Mouse (Mus musculus) kidney, postnatal 0 days (tissue): ENCODE measurements around the gene Kcnk13. TPM values are rescaled to one million over a fixed set of nuclear protein-coding genes. Genes with fewer than 3 reads are reported as not detected.

Source experiments
- ATAC-seq: fragments of 200-750 bp; cut with Nextera tagmentation; replicated peaks from 2 replicates; pipeline ENCODE4 v1.8.0; 2017; ENCODE audit warnings: low read depth, moderate number of reproducible peaks, moderate TSS enrichment, moderate library complexity; ENCODE audit not compliant: low FRiP score
- DNase-seq: peaks from one replicate; pipeline ENCODE4 v3.0.0-alpha.2; 2016; ENCODE audit warnings: low spot score
- H3K27ac ChIP-seq: fragments of 300-500 bp; sonication (generic); 2 replicates; pipeline ENCODE4 v1.5.1; 2014; ENCODE audit warnings: mild to moderate bottlenecking
- H3K27me3 ChIP-seq: fragments of 300-500 bp; sonication (generic); 2 replicates; pipeline ENCODE4 v1.6.1; 2014; ENCODE audit warnings: low read length, mixed read lengths; ENCODE audit not compliant: insufficient read depth
- H3K36me3 ChIP-seq: fragments of 300-500 bp; sonication (generic); 2 replicates; pipeline ENCODE4 v1.6.1; 2014; ENCODE audit warnings: low read length, mixed read lengths; ENCODE audit not compliant: insufficient read depth
- H3K4me1 ChIP-seq: fragments of 300-500 bp; sonication (generic); replicated peaks from 2 replicates; pipeline ENCODE4 v1.6.1; 2014; ENCODE audit warnings: antibody characterized with exemption, low read length, mixed read lengths; ENCODE audit not compliant: insufficient read depth
- H3K4me2 ChIP-seq: fragments of 300-500 bp; sonication (generic); 2 replicates; pipeline ENCODE4 v1.6.1; 2014; ENCODE audit warnings: mild to moderate bottlenecking, low read length, moderate library complexity, mixed read lengths
- H3K4me3 ChIP-seq: fragments of 300-500 bp; sonication (generic); replicated peaks from 2 replicates; pipeline ENCODE4 v1.5.1; 2014; ENCODE audit warnings: low read depth, low read length
- H3K9ac ChIP-seq: fragments of 300-500 bp; sonication (generic); 2 replicates; pipeline ENCODE4 v1.6.1; 2014; ENCODE audit warnings: low read depth, low read length
- H3K9me3 ChIP-seq: fragments of 300-500 bp; sonication (generic); replicated peaks from 2 replicates; pipeline ENCODE4 v1.6.1; 2016; ENCODE audit warnings: low read length, inconsistent platforms, mixed read lengths
- CTCF ChIP-seq: IDR thresholded peaks from 2 replicates; pipeline ENCODE4 v1.5.1; 2016; ENCODE audit warnings: antibody characterized with exemption, low read depth, mild to moderate bottlenecking, moderate library complexity
- WGBS: fragments of 180-500 bp; shearing (Covaris S2); extraction: QIAGEN DNeasy Blood & Tissue Kit; methylation state at CpG from one replicate; pipeline ENCODE4 v1.1.7; 2014; 5-methylcytosine and 5-hydroxymethylcytosine counted together
- polyA plus RNA-seq: library from polyadenylated mRNA; unstranded; fragments of >200 nt; fragmentation: Nextera tagmentation; extraction: Ambion mirVana; gene quantifications from 2 replicates; pipeline ENCODE4 v1.2.1, GENCODE M21; 2015

Kcnk13 gene
- polyA plus RNA-seq, 1 experiment from 2014 or later: 0.16 TPM

- WGBS: 22% methylated on average over 10 of the region's 10 CpGs
- Histone ChIP-seq H3K27me3 (peaks cover 24% of the 10 kb centered on the region), H3K4me3 (no peak overlapping the region), H3K27ac (no peak overlapping the region), H3K9me3 (no peaks in the 10 kb centered on the region), H3K4me2 (no peak overlapping the region), H3K9ac (no peak overlapping the region), H3K4me1 (peaks cover 7% of the 10 kb centered on the region; the same call in 1 of the 2 replicates), H3K36me3 (no peaks in the 10 kb centered on the region)
- no peak for ATAC-seq
- DNase-seq: no peak
- no peak for TF ChIP-seq CTCF
Measured at GRCm38 (mm10) chr12:99959930-99960329, 4.4 kb upstream of the Kcnk13 start.

- Histone ChIP-seq H3K4me3 (no peak overlapping the region), H3K9me3 (no peaks in the 10 kb centered on the region), H3K36me3 (no peaks in the 10 kb centered on the region), H3K27me3 (peaks cover 32% of the 10 kb centered on the region), H3K4me1 (peaks cover 15% of the 10 kb centered on the region), H3K9ac (no peak overlapping the region), H3K4me2 (no peak overlapping the region), H3K27ac (no peak overlapping the region)
- 93% methylated on average over 7 of the region's 7 CpGs for WGBS
- no peak for TF ChIP-seq CTCF
- ATAC-seq: no peak
- no peak for DNase-seq
Measured at GRCm38 (mm10) chr12:99960675-99961074, 3.6 kb upstream of the Kcnk13 start.

- H3K27me3 ChIP-seq: peaks cover 61% of the 10 kb centered on the region
- TF ChIP-seq CTCF: no peak
- WGBS: under 1% methylated on average over 77 of the region's 77 CpGs
- peak overlapping the region; percentile 35 for H3K9ac ChIP-seq
- H3K9me3 ChIP-seq: no peaks in the 10 kb centered on the region
- DNase-seq (peak; percentile 29), ATAC-seq (no peak; the same call in 1 of the 2 replicates)
- no peak overlapping the region for H3K27ac ChIP-seq
- H3K4me3 ChIP-seq: peak overlapping the region; percentile 50
- no peaks in the 10 kb centered on the region for H3K36me3 ChIP-seq
- peak overlapping the region; percentile 89 for H3K4me2 ChIP-seq
- H3K4me1 ChIP-seq: peaks cover 23% of the 10 kb centered on the region
Measured at GRCm38 (mm10) chr12:99965203-99966115, 1.2 kb downstream of the Kcnk13 start.

- Histone ChIP-seq H3K36me3 (no peaks in the 10 kb centered on the region), H3K9ac (peak overlapping the region; percentile 35; the same call in 1 of the 2 replicates), H3K27ac (no peak overlapping the region), H3K4me2 (peak overlapping the region; percentile 89), H3K4me1 (peaks cover 23% of the 10 kb centered on the region), H3K4me3 (peak overlapping the region; percentile 50), H3K9me3 (no peaks in the 10 kb centered on the region), H3K27me3 (peaks cover 56% of the 10 kb centered on the region)
- no peak for TF ChIP-seq CTCF
- WGBS: 4% methylated on average over 25 of the region's 25 CpGs
- DNase-seq: no peak
- no peak; the same call in 1 of the 2 replicates for ATAC-seq
Measured at GRCm38 (mm10) chr12:99966116-99966770, 1.9 kb downstream of the Kcnk13 start.

- ATAC-seq (no peak), DNase-seq (no peak)
- Histone ChIP-seq H3K4me3 (no peak overlapping the region), H3K9me3 (no peaks in the 10 kb centered on the region), H3K27ac (no peak overlapping the region), H3K36me3 (no peaks in the 10 kb centered on the region), H3K9ac (no peak overlapping the region), H3K27me3 (peaks cover 55% of the 10 kb centered on the region), H3K4me1 (peaks cover 23% of the 10 kb centered on the region), H3K4me2 (no peak overlapping the region)
- TF ChIP-seq CTCF: no peak
- 11% methylated on average over 12 of the region's 12 CpGs for WGBS
Measured at GRCm38 (mm10) chr12:99966881-99967363, 2.6 kb downstream of the Kcnk13 start.

- 70% methylated on average over 4 of the region's 4 CpGs for WGBS
- H3K4me2 ChIP-seq: no peak overlapping the region
Measured at GRCm38 (mm10) chr12:99969906-99970305, 5.6 kb downstream of the Kcnk13 start.

More at GRCm38 (mm10) chr12:99969906-99970305, 5.6 kb downstream of the Kcnk13 start:
- no peak for ATAC-seq
- no peak for DNase-seq
- Histone ChIP-seq H3K36me3 (no peaks in the 10 kb centered on the region), H3K9me3 (no peaks in the 10 kb centered on the region), H3K4me1 (peaks cover 16% of the 10 kb centered on the region), H3K27me3 (peaks cover 37% of the 10 kb centered on the region), H3K27ac (no peak overlapping the region), H3K9ac (no peak overlapping the region), H3K4me3 (no peak overlapping the region)
- TF ChIP-seq CTCF: no peak
